Mouse (Mus musculus): ENCODE data around the gene Olfr314.
"Not testable (repeated sequence)": the region's sequence is repeated elsewhere in the genome, so short reads cannot be mapped to it uniquely, and the experiment has no call there.

Gene Olfr314

DNA sequence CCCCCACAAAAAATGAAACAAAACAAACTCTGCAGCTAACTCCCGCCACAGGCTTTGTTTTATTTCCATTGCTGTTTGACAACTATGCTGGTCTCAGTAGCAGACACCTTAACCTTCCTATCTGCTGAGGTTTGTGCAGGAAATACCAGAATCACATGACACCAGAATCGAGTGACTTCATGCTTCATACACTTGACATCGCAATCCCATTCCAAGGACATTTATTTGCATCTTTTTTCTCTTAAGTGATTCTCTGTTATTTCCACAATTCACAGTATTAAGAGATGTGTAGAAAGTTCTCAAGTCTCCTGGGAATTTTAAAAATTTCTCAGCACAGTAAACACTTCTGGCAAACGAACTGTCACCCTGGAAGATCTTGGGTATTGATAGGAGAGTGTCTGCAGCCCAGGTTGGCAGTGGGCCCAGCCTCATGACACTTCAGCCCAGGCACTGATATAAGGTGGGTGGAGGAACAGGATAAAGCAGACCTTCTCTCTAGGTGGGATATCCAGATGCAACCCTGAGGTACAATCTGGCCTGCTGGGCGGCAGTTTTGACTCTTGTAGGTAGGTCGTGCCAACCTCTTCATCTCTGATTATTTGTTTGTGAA lies at the start of gene Olfr314:
TSS of gene Olfr314 (plus strand) at position 473 of the 610 bp plus-strand sequence.
- DNase-seq (ENCODE audit: low spot score), result no peak

GRCm38 (mm10) chr11:58733372-58733771 lies 49.4 kb upstream of the Olfr314 start:
- no peak for DNase-seq (ENCODE audit: low spot score)

GRCm38 (mm10) chr11:58738792-58739262 lies 43.9 kb upstream of the Olfr314 start, which contains the start of gene Olfr317:
Gene Olfr317 (minus strand): TSS chr11:58739212.
- DNase-seq (ENCODE audit: low spot score), result no peak

DNA sequence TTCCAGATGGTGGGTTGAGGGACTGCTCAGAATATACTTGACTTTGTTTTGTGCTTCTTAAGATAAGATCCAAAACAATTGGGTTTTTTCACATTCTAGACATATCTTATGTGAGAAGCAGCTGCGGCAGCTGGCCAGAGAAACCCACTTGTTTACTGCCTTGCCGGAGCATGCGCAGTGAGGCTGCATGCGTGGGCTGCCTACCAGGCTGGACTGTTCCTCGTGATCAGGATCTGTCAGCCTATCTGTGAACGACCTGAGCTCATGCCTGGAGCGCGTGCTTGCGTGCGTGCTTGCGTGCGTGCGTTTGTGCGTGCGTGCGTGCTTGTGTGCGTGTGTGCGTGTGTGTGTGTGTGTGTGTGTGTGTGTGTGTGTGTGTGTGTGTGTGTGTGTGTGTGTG lies 31.7 kb upstream of the Olfr314 start:
- not testable (repeated sequence) for DNase-seq (ENCODE audit: low spot score)

GRCm38 (mm10) chr11:58752434-58752833 lies 30.3 kb upstream of the Olfr314 start, which contains the start of gene Olfr316:
Gene Olfr316 (plus strand): TSS chr11:58752734.
- DNase-seq (ENCODE audit: low spot score), result no peak

- DNase-seq (ENCODE audit: low spot score), result no peak
Observed at GRCm38 (mm10) chr11:58772888-58773287, 9.9 kb upstream of the Olfr314 start, which contains the start of gene Olfr315. Gene Olfr315 (plus strand): TSS chr11:58773188.

DNA sequence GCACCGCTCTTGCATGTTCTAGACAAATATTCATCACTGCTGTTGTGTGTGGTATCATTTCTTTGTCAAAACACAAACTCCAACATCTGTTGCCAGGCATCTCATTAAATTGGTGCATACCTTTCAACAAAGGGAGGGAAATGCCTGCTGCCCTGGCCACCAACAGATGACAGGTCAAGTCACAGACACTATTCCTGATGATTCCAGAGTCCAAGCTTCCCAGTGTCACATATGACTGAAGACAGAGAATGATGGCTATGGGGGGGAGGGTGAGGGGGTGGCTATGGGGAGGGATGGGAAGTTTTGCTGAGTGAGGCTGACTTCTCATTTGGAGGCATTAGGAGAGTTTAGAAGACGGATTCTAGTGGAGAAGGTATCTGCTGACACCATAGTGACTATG lies 1.4 kb downstream of the Olfr314 start:
- no peak for DNase-seq (ENCODE audit: low spot score)

DNA sequence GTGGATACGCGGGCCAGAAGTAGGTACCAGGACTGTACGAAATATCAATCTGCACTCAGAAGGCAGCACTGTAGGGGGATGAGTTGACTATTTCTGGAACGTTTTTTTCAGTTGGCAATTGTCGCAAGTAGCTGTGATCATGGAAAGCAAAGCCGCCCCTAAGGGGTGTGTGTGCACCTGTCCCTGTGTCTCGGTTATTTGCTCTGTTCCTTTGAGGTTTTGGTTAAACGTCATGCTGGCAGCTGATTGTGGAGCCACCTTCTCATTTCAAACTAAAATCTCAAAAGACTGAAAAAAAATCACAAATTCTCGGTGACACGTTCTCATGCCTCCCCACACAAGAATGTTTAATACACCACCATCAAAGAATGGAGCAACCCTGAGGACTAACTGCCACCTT lies 4.9 kb downstream of the Olfr314 start:
- DNase-seq (ENCODE audit: low spot score), result no peak

GRCm38 (mm10) chr11:58788346-58788745 lies 5.6 kb downstream of the Olfr314 start:
- DNase-seq (ENCODE audit: low spot score), result no peak

DNA sequence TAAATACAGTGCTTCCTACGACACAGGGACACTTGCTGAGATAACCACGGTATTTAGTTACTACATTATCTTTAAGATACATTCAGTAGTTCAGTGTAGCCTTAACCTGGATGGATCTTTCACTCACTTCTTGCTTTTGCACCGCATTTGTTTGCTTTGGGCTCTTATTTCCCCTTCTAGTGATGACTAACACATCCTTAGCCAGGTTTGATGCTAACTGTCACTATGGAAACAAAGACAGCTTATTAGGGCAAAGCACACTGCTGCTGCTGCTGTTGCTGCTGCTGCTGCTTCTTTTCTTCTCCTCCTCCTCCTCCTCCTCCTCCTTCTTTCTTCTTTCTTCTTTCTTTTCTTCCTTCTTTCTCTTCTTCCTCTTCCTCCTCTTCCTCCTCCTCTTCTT lies 6.8 kb downstream of the Olfr314 start:
- DNase-seq (ENCODE audit: low spot score), result no peak

GRCm38 (mm10) chr11:58790053-58790452 lies 7.3 kb downstream of the Olfr314 start:
- DNase-seq (ENCODE audit: low spot score), result no peak

GRCm38 (mm10) chr11:58790646-58791045 lies 7.9 kb downstream of the Olfr314 start:
- DNase-seq (ENCODE audit: low spot score), result no peak

GRCm38 (mm10) chr11:58795856-58796255 lies 13.1 kb downstream of the Olfr314 start:
- no peak for DNase-seq (ENCODE audit: low spot score)

- DNase-seq (ENCODE audit: low spot score), result no peak
Observed at GRCm38 (mm10) chr11:58796850-58797249, 14.1 kb downstream of the Olfr314 start.

DNA sequence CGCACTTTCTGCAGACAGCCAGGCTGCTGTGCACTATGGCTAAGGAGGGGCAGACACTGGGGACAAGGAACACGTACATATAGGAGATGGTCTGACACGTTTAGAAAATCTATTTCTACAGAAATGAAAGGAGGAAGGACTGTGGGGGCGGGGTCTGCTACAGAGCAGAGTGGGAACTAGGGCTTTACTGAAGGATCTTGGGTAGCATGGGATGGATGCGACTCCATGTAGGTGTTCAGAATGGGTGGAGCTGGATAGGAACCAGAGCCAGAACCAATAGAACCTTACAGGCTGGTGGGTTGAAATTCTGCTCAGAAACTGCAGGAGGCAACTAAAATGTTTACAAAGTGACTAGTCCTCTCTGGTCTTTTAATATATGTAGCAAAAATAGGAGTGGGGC lies 17.0 kb downstream of the Olfr314 start:
- DNase-seq (ENCODE audit: low spot score), result no peak

- DNase-seq (ENCODE audit: low spot score), result peak; percentile 2
Observed at GRCm38 (mm10) chr11:58801558-58802228, 18.9 kb downstream of the Olfr314 start, which contains the start of gene Fam183b. Gene Fam183b (minus strand): TSS chr11:58801960.

DNA sequence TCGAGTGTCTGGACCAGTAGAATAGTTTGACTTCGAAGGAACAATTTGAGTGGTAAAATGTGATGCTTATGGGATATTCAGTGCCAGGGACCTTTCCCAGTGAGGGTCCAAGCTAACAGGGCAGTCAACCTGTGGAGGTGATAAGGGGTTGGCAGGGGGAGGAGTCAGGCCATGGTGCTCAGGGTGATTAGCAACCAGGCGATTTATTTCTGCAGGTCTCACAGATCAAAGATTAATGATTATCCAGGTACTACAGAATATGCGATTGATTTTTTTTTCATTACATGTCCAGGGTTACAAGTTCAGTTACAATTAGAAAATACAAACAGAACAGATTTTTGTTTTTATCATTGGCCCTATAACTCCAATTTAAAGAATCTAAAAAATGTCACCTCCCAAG lies 21.1 kb downstream of the Olfr314 start:
- DNase-seq (ENCODE audit: low spot score), result no peak

GRCm38 (mm10) chr11:58804393-58804792 lies 21.6 kb downstream of the Olfr314 start:
- DNase-seq (ENCODE audit: low spot score), result no peak

- no peak for DNase-seq (ENCODE audit: low spot score)
Observed at GRCm38 (mm10) chr11:58812001-58812400, 29.2 kb downstream of the Olfr314 start.

DNA sequence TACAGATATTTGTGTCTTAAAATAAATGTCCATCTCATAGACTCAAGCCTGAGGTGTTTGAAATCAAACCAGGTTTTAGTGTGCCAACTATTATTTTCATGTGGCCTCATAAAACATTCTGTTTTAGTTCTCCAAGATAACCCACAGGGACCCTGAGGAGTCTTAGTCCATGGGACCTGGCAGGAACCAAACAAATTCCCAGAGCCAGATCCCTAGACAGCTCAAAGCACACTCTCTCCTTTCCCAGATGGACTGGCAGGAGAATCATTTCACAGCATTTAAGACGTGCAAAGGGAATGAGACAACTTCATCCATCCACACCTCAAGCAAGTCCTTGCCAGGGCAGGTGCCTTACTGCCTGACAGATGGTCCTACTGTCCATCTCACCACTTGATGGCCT lies 31.9 kb downstream of the Olfr314 start, which contains the start of gene Olfr313:
TSS of gene Olfr313 (plus strand) at position 301 of the 400 bp plus-strand sequence.
- DNase-seq (ENCODE audit: low spot score), result not testable (repeated sequence)

GRCm38 (mm10) chr11:58815676-58816075 lies 32.9 kb downstream of the Olfr314 start:
- DNase-seq (ENCODE audit: low spot score), result no peak

- not testable (repeated sequence) for DNase-seq (ENCODE audit: low spot score)
Observed at GRCm38 (mm10) chr11:58828937-58829336, 46.2 kb downstream of the Olfr314 start, which contains the start of gene Olfr312. Gene Olfr312 (plus strand): TSS chr11:58829237.

- no peak for DNase-seq (ENCODE audit: low spot score)
Observed at GRCm38 (mm10) chr11:58829764-58830163, 47.0 kb downstream of the Olfr314 start.

Data from ovary, postnatal 14 days (tissue).